Mouse (Mus musculus): ENCODE measurements at regions not wholly inside any gene's neighbourhood (a gene's known extent, or its start where the extent isn't known, plus 50 kb on each side); places are given as distances from the start of the nearest gene placed in this dataset.

DNA sequence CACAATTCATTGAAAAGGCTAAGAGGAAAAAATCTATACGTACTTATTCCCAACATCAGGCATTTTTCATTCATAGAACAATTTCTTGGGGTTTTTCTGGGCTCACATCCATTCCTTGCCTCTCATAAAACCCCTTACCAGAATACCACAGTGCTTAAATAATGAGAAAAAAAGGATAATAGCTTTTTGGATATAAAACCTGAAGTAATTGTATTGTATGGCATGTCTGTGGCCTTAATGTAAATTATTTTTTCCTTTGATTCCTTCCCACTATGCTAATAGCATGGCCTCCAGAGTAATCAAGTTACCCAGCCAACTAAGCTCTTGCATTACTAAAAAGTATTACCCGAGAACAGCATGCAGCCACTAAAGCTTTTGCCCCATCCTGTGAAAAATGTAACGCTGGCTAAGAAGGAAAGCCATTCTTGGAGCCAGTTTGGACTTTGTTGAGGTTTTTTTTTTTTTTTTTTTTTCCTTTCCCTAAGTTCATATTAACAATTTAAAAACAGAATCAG is 278.1 kb downstream of the Tle4 start:
- peaks cover under 1% of the 10 kb centered on the region; the same call in 1 of the 2 replicates for H3K4me1 ChIP-seq
- no peak for DNase-seq (ENCODE audit: low spot score)
- WGBS: 65% methylated on average over 3 of the region's 3 CpGs
- no peaks in the 10 kb centered on the region for H3K9me3 ChIP-seq
- 0 out of 2 replicates have a peak, but pooled peaks cover 6% of the 10 kb centered on the region for H3K27me3 ChIP-seq (replicated peaks; ENCODE audit: low read depth, poor library complexity, severe bottlenecking)
- H3K27ac ChIP-seq (replicated peaks): no peak overlapping the region
- H3K36me3 ChIP-seq (replicated peaks): no peaks in the 10 kb centered on the region
- H3K4me3 ChIP-seq: no peak overlapping the region

DNA sequence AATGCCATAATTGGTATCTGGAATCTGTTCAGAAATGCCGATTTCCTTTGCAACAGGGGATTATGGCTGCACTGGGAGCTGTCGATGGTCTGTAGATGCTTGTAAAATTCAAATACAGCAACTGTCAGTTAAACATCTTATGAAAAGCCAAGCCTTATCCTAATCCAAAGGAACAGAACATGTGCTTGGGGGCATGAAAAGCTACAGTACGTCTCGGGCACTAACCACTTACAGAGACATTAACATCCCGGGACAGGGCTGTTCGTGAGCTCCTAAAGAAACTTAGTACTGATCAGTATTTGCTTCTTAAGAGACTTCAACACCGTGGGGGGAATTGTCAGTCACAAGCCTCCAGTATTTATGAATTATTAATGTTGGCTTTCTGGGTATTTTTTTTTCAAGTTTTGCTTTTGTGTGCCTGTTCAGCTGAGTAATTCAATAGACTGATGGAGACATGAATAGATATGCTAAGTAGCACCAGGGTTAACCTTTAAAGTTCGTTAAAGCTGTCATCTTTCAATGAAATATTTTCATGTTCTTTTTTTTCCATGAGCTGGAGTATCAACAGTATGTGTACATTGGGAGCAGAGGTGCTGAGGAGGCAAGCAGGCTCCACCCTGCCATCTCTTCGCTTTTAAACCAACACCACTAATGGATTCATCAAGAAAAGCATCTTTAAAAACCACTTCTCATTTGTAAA is 272.3 kb downstream of the Tle4 start:
- Histone ChIP-seq H3K4me3 (no peak overlapping the region), H3K4me1 (peaks cover 10% of the 10 kb centered on the region; the same call in 1 of the 2 replicates), H3K27ac (replicated peaks) (no peak overlapping the region), H3K27me3 (replicated peaks; ENCODE audit: low read depth, poor library complexity, severe bottlenecking) (peaks cover 33% of the 10 kb centered on the region), H3K36me3 (replicated peaks) (no peaks in the 10 kb centered on the region), H3K9me3 (no peaks in the 10 kb centered on the region)
- DNase-seq (ENCODE audit: low spot score): no peak
- WGBS: 69% methylated on average over 9 of the region's 9 CpGs

DNA sequence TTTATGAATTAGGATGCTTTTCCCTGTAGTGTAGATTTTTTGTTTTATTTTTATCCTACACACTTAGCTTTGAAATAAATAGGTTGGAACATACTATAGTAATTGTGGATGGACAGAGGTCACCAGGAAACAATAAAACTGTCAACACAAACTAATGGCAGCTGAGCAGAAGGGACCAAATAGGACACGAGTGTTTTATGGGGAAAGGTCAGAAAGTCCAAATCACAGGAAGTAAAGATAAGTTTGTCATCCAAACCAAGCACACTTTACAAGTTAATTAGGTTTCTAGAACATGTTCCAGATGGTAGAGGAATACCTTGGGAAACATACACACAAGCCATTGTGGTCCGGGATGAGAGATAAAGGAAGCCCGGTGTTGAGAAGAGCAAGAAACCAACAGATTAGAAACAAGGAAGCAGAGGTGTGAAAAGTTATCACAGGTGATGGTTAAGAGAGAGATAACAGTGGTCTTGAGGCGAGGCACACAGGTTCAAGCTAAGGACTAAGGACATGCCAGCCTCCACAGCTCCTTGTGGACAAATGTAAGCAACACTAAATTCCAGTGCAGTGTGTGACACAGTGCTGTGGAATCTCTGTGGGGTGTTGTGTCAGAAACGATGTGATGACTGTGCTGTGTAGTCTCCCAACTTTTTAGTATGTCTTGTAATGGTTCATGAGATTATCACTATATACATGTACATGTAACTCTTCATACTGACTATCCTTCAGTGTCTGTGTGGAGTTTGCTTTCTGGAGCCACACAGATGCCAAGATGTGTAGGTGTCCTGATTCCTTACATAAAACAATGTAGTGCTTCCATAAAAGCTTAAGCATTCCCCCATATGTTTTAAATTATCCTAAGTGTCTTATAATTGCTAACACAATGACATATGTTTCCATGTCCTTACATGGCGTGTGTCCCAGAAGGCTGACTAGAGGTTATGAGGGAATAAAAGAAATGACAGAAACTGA is 264.5 kb downstream of the Tle4 start:
- WGBS: 45% methylated on average over 6 of the region's 6 CpGs
- Histone ChIP-seq H3K27ac (replicated peaks) (no peak overlapping the region), H3K4me1 (peaks cover 21% of the 10 kb centered on the region), H3K36me3 (replicated peaks) (no peaks in the 10 kb centered on the region), H3K9me3 (no peaks in the 10 kb centered on the region), H3K4me3 (no peak overlapping the region), H3K27me3 (replicated peaks; ENCODE audit: low read depth, poor library complexity, severe bottlenecking) (peaks cover 25% of the 10 kb centered on the region)
- DNase-seq (ENCODE audit: low spot score): no peak

DNA sequence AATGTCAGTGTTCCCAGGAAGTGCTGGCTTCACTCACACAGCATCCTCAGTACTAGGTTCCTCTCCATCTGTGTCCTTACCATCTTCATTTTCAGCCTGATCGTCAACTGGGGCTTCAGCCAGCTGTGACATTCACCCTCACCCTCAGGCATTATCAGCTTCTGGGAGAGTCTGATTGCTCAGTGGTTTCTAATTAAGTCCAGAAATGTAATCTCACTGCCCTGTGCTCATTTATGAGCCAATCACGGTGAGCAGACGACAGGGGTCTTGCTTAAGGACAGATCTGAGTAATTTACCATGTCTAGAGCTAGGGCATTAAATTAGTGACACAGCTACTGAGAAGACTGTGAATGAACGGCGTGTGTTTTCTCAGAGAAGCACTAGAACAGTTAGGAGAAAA is 260.8 kb downstream of the Tle4 start:
- WGBS: 31% methylated on average over 5 of the region's 5 CpGs
- H3K27me3 ChIP-seq (replicated peaks; ENCODE audit: low read depth, poor library complexity, severe bottlenecking): 0 out of 2 replicates have a peak, but pooled peaks cover 5% of the 10 kb centered on the region
- H3K9me3 ChIP-seq: no peaks in the 10 kb centered on the region
- DNase-seq (ENCODE audit: low spot score): no peak
- no peak overlapping the region for H3K4me3 ChIP-seq
- H3K36me3 ChIP-seq (replicated peaks): no peaks in the 10 kb centered on the region
- no peak overlapping the region for H3K27ac ChIP-seq (replicated peaks)
- peaks cover 21% of the 10 kb centered on the region for H3K4me1 ChIP-seq

DNA sequence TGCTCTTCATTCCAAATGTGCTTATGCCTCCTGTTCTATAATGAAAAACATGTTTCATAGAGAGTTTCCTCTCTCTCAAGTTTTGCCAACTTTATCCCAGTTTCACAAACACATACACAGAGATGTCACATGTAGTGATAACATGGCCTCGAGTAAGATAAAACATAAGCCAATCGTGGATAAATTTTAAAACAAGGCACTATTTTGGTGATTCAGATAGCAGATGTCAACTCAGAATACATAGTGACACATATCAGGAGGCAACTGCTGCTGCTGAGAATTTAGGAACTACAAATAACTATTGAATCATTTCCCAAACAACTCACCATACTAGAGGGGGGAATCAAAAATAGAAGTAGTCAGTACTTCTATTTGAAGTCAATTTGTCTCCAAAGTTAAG is 257.1 kb downstream of the Tle4 start:
- no peaks in the 10 kb centered on the region for H3K9me3 ChIP-seq
- H3K36me3 ChIP-seq (replicated peaks): no peaks in the 10 kb centered on the region
- H3K4me1 ChIP-seq: peaks cover 9% of the 10 kb centered on the region
- H3K27me3 ChIP-seq (replicated peaks; ENCODE audit: low read depth, poor library complexity, severe bottlenecking): 0 out of 2 replicates have a peak, but pooled peaks cover 4% of the 10 kb centered on the region
- no peak for DNase-seq (ENCODE audit: low spot score)
- H3K4me3 ChIP-seq: no peak overlapping the region
- H3K27ac ChIP-seq (replicated peaks): no peak overlapping the region
- 89% methylated on average over 2 of the region's 2 CpGs for WGBS

DNA sequence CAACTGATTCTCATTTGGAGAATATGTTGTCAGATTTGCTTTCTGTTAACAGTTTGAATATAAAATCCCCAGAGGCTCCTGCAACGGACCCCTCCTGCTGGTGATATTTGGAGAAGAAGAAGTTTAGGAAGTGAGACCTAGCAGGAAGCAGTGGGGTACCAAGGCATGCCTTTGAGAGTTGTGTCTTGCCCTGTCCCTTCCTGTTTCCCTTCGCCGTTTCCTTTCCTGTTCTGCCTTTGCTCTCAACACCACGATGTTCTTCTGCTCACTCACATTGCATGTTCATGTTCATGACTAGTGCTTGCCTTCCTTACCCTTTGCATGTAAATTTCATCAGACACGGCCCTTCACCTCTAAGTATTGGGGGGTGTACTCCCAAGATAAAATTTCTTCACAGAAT is 254.0 kb downstream of the Tle4 start:
- no peaks in the 10 kb centered on the region for H3K9me3 ChIP-seq
- H3K27me3 ChIP-seq (replicated peaks; ENCODE audit: low read depth, poor library complexity, severe bottlenecking): 0 out of 2 replicates have a peak, but pooled peaks cover 4% of the 10 kb centered on the region
- H3K36me3 ChIP-seq (replicated peaks): no peaks in the 10 kb centered on the region
- WGBS: 74% methylated on average over 5 of the region's 5 CpGs
- no peak overlapping the region for H3K4me3 ChIP-seq
- H3K27ac ChIP-seq (replicated peaks): no peak overlapping the region
- DNase-seq (ENCODE audit: low spot score): no peak
- no peaks in the 10 kb centered on the region for H3K4me1 ChIP-seq

DNA sequence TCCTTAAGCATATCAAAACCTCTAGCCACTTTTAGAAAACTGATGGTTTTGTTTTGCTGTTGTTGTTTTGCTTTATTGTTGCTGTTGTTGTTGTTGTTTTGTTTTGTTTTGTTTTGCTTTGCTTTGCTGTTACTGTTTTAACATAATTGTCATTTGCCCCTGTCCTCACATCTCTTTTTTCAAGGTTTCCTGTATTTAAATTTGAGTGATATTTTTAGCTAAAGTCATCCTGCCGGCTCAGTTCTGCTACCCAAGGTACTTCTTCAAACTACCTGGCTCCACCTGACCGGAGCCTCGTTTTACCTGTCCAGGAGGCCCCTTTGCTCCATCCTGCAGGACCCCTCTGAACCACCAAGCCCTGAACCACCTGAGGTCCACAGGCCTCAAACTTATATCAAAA is 253.4 kb downstream of the Tle4 start:
- no peak for DNase-seq (ENCODE audit: low spot score)
- H3K4me1 ChIP-seq: no peaks in the 10 kb centered on the region
- no peak overlapping the region for H3K4me3 ChIP-seq
- 88% methylated on average over 3 of the region's 3 CpGs for WGBS
- 0 out of 2 replicates have a peak, but pooled peaks cover 4% of the 10 kb centered on the region for H3K27me3 ChIP-seq (replicated peaks; ENCODE audit: low read depth, poor library complexity, severe bottlenecking)
- no peaks in the 10 kb centered on the region for H3K9me3 ChIP-seq
- H3K36me3 ChIP-seq (replicated peaks): no peaks in the 10 kb centered on the region
- no peak overlapping the region for H3K27ac ChIP-seq (replicated peaks)

DNA sequence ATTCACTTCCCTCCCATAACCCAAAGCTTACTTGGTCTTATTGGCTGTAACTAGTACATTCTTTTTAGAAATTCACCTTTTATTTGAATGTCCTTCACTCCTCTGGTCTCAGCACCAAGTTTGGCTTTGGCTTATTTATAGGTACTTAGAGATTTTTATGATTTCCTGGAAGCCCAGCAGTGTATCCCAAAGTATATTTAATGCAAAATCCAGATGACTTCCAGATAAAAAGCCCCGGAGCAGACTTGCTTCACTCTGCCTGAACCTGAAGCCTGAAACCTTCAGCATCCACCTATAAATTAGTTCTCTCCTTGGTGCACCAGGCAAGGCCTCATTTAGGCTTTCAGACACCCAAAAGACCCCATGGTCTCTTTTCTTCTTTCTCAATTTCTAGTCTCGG is 250.8 kb downstream of the Tle4 start:
- H3K27ac ChIP-seq (replicated peaks): no peak overlapping the region

DNA sequence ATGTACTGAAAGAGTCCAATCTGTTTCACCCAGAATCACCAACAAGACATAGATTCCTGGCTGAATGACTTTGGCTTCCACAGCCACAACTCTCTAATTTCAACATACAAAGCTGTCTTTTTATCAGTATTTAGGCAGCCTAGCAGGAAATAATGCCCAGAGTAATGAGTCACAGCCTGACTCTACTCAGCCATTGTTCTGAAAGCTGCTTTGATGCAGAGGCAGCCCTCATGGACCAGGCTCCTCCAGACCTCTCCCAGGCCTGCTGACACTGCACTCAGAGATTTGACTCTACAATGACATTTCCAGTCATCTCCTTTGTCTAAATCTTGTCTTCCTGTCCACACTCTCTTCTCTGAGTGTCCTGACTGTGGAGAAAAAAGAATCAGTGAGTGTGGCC is 250.4 kb downstream of the Tle4 start:
- Histone ChIP-seq H3K4me1 (no peaks in the 10 kb centered on the region), H3K9me3 (no peaks in the 10 kb centered on the region), H3K4me3 (no peak overlapping the region), H3K27ac (replicated peaks) (no peak overlapping the region), H3K27me3 (replicated peaks; ENCODE audit: low read depth, poor library complexity, severe bottlenecking) (0 out of 2 replicates have a peak, but pooled peaks cover 4% of the 10 kb centered on the region), H3K36me3 (replicated peaks) (no peaks in the 10 kb centered on the region)
- DNase-seq (ENCODE audit: low spot score): no peak

More for the DNA sequence above, 250.8 kb downstream of the Tle4 start:
- WGBS: 66% methylated on average over 2 of the region's 2 CpGs
- Histone ChIP-seq H3K9me3 (no peaks in the 10 kb centered on the region), H3K4me1 (no peaks in the 10 kb centered on the region), H3K36me3 (replicated peaks) (no peaks in the 10 kb centered on the region), H3K4me3 (no peak overlapping the region), H3K27me3 (replicated peaks; ENCODE audit: low read depth, poor library complexity, severe bottlenecking) (0 out of 2 replicates have a peak, but pooled peaks cover 4% of the 10 kb centered on the region)
- DNase-seq (ENCODE audit: low spot score): no peak

DNA sequence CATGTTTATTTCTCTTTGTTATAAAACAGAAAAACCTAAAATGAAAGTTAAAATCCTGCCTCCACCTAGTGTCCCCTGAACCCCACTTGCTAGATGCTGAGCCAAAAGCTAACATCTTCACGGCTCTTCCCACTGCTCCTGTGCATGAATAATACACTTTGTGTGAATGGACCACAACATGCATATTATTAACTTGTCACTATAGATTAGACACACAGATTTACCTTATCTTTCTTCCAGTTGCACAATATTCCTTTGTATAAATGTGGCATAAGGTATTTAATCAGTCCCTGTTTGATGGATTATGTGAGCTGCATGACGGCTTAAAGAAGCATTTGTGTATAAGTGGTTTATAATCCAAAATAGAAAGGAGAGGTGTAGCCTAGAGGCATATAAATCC is 248.1 kb downstream of the Tle4 start:
- no peaks in the 10 kb centered on the region; the same call in 1 of the 2 replicates for H3K27me3 ChIP-seq (replicated peaks; ENCODE audit: low read depth, poor library complexity, severe bottlenecking)
- H3K27ac ChIP-seq (replicated peaks): no peak overlapping the region
- WGBS: 82% methylated on average over 2 of the region's 2 CpGs
- H3K4me3 ChIP-seq: no peak overlapping the region
- H3K36me3 ChIP-seq (replicated peaks): no peaks in the 10 kb centered on the region
- no peaks in the 10 kb centered on the region for H3K9me3 ChIP-seq
- no peaks in the 10 kb centered on the region for H3K4me1 ChIP-seq
- no peak for DNase-seq (ENCODE audit: low spot score)

DNA sequence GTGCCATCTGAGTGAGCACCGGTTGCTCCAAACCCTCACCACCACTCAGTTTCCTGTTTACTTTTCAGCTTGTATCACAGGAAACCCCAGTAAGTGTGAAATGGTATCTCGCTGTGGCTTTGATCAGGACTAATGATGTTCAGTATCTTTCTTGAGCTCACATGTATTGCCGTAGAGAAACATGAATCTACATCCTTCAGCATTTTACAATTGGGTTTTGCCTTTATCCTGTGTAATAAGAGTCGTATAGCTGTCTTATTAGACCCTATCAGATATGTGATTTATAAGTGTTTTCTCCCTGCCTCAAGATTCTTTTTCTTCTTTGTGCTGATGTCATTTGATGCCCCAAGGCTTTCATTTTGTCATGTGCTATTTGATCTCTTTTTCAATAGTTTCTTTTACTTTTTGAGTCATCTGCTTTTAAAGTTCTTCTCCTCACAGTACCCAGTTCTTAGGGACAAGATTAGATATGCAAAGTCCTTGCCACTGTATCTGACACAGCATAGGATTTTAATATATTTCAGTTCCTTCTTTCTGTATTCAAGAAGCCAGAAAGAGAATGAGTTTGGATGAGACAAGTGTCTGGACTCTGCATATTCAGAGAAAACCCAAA is 246.0 kb downstream of the Tle4 start:
- H3K27ac ChIP-seq (replicated peaks): no peak overlapping the region
- H3K36me3 ChIP-seq (replicated peaks): no peaks in the 10 kb centered on the region
- no peak for DNase-seq (ENCODE audit: low spot score)
- no peaks in the 10 kb centered on the region; the same call in 1 of the 2 replicates for H3K27me3 ChIP-seq (replicated peaks; ENCODE audit: low read depth, poor library complexity, severe bottlenecking)
- H3K4me3 ChIP-seq: no peak overlapping the region
- WGBS: 70% methylated on average over 4 of the region's 4 CpGs
- H3K4me1 ChIP-seq: no peaks in the 10 kb centered on the region
- H3K9me3 ChIP-seq: no peaks in the 10 kb centered on the region

DNA sequence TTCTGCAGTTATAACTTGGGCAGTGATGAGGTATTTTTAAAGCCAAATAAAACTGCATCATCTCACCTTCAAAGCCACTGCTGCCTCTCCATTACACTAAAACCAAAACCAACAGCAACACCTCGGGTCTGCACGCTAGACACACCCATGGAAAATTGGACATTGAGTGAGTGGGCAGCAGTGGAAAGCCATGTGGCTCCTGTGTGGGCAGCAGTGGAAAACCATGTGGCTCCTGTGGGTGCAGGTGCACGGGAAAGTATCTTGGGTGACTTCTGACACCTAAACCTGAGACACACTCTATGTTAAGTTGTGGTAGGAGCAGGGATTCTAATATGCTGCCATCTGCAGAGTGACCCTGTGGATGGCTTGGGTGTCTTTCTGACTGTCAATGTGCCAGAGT is 245.3 kb downstream of the Tle4 start:
- H3K27me3 ChIP-seq (replicated peaks; ENCODE audit: low read depth, poor library complexity, severe bottlenecking): no peaks in the 10 kb centered on the region; the same call in 1 of the 2 replicates
- H3K9me3 ChIP-seq: no peaks in the 10 kb centered on the region
- H3K4me3 ChIP-seq: no peak overlapping the region
- H3K27ac ChIP-seq (replicated peaks): no peak overlapping the region
- DNase-seq (ENCODE audit: low spot score): no peak
- H3K36me3 ChIP-seq (replicated peaks): no peaks in the 10 kb centered on the region
- WGBS: 90% methylated on average over 3 of the region's 3 CpGs
- H3K4me1 ChIP-seq: no peaks in the 10 kb centered on the region
